In the genomic region with DNA sequence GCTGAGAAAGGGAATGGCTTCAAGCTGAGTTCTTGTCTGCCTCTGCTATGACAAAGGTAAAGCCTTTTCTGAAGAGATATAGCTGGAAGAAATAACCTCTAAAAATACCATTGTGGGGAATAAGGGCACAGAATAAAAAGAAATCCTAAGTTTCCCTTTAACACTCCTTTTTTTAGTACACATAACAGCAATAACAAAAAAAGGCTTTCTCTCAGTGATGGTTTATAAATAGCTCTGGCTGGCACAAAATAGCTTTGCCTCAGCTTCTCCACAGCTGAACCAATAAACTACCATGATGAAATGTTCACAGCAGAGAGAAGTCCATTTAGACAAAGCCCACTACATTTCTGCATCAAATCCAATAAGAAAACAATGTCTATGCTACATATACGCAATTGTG, we compare ENCODE assay signal across 20 mouse cellular contexts. TPM values are rescaled to one million over a fixed set of nuclear protein-coding genes. Genes with fewer than 3 reads are reported as not detected.
DNase-seq lines count a peak whose midpoint lies in the region; ATAC-seq and TF ChIP-seq lines count a peak whose summit lies in the region.
"Had no signal": no experiment of that assay in that cellular context is flagged by ENCODE, and none has a peak within 500 bp of the region (broad histone marks: within the 10 kb centered on the region; RNA-seq: fewer than 3 reads in every experiment).

No protein-coding gene starts in this region.

- ATAC-seq in midbrain, embryonic 11.5 days (ENCODE audit: low FRiP score) = no peak
- no peak for ATAC-seq in midbrain, postnatal 0 days (ENCODE audit: low FRiP score)
- ATAC-seq in forebrain, embryonic 15.5 days (replicated peaks) = no peak
- ATAC-seq in liver, postnatal 0 days = no peak
- ATAC-seq: forebrain, embryonic 13.5 days; forebrain, embryonic 16.5 days had no signal

- TF ChIP-seq EP300 in liver, postnatal 0 days (IDR thresholded peaks at IDR 0.05; ENCODE audit: low read depth) = no peak

- TF ChIP-seq CTCF in midbrain, postnatal 0 days (IDR thresholded peaks at IDR 0.05) = no peak
- no peak for TF ChIP-seq CTCF in olfactory bulb, adult 2 months (IDR thresholded peaks at IDR 0.05; ENCODE audit: insufficient read depth, low read depth, low read length)
- TF ChIP-seq CTCF in liver, postnatal 0 days (IDR thresholded peaks at IDR 0.05; ENCODE audit: low read depth) = no peak

- no peak overlapping the region for H3K4me3 ChIP-seq in midbrain, embryonic 11.5 days (ENCODE audit: low read depth, low read length)
- H3K4me3 ChIP-seq in midbrain, postnatal 0 days (ENCODE audit: low read depth, low read length) = no peak overlapping the region
- H3K4me3 ChIP-seq in olfactory bulb, adult 2 months (ENCODE audit: insufficient read depth, low read depth, low read length) = no peak overlapping the region
- no peak overlapping the region for H3K4me3 ChIP-seq in forebrain, embryonic 15.5 days
- no peak overlapping the region for H3K4me3 ChIP-seq in liver, postnatal 0 days (ENCODE audit: low read depth, low read length)
- H3K4me3 ChIP-seq: embryonic facial prominence, embryonic 10.5 days; embryonic facial prominence, embryonic 12.5 days; forebrain, embryonic 13.5 days had no signal

- no peak overlapping the region for H3K9ac ChIP-seq in midbrain, embryonic 11.5 days (ENCODE audit: low read length)
- H3K9ac ChIP-seq in midbrain, postnatal 0 days (replicated peaks; ENCODE audit: low read length, poor library complexity, severe bottlenecking) = no peak overlapping the region
- no peak overlapping the region for H3K9ac ChIP-seq in forebrain, embryonic 15.5 days (replicated peaks)
- no peak overlapping the region for H3K9ac ChIP-seq in liver, postnatal 0 days (replicated peaks)
- H3K9ac ChIP-seq: embryonic facial prominence, embryonic 12.5 days; forebrain, embryonic 13.5 days had no signal

- peak; percentile 66 for DNase-seq in midbrain, embryonic 11.5 days (ENCODE audit: low spot score, missing footprints)
- DNase-seq in midbrain, postnatal 0 days (ENCODE audit: low spot score) = no peak
- DNase-seq in brain, adult 2 months (ENCODE audit: low read depth, low spot score) = peak; percentile 60
- DNase-seq in urinary bladder, postnatal 14 days (ENCODE audit: low spot score) = no peak
- DNase-seq in liver, postnatal 0 days = no peak
- DNase-seq: adrenal gland, adult 8-10 months; adrenal gland, postnatal 14 days; adrenal gland, postnatal 36 days; cerebellum, adult 11 months; cerebellum, adult 18-20 months; cerebellum, adult 8-10 months; cerebellum, adult 9-11 months; cerebellum, postnatal 14 days; cerebellum, postnatal 36 days had no signal

- no peak overlapping the region for H3K27ac ChIP-seq in midbrain, embryonic 11.5 days (ENCODE audit: low read depth, low read length)
- H3K27ac ChIP-seq in midbrain, postnatal 0 days (ENCODE audit: low read depth, low read length) = no peak overlapping the region
- peak overlapping the region; percentile 8; the same call in 1 of the 2 replicates for H3K27ac ChIP-seq in olfactory bulb, adult 2 months (ENCODE audit: insufficient read depth, low read depth, low read length)
- no peak overlapping the region for H3K27ac ChIP-seq in forebrain, embryonic 15.5 days (replicated peaks)
- H3K27ac ChIP-seq in liver, postnatal 0 days (ENCODE audit: low read depth) = no peak overlapping the region
- H3K27ac ChIP-seq: embryonic facial prominence, embryonic 10.5 days; embryonic facial prominence, embryonic 12.5 days; forebrain, embryonic 13.5 days had no signal

- H3K4me2 ChIP-seq in midbrain, embryonic 11.5 days = no peak overlapping the region
- no peak overlapping the region for H3K4me2 ChIP-seq in midbrain, postnatal 0 days (ENCODE audit: low read depth, low read length, poor library complexity, severe bottlenecking)
- H3K4me2 ChIP-seq in forebrain, embryonic 15.5 days (replicated peaks) = no peak overlapping the region
- H3K4me2 ChIP-seq in liver, postnatal 0 days (ENCODE audit: low read depth, low read length) = no peak overlapping the region
- H3K4me2 ChIP-seq: embryonic facial prominence, embryonic 12.5 days; forebrain, embryonic 13.5 days had no signal

- TF ChIP-seq POLR2A in olfactory bulb, adult 2 months (IDR thresholded peaks at IDR 0.05; ENCODE audit: insufficient read depth, low read depth, low read length) = no peak

- H3K36me3 ChIP-seq in midbrain, embryonic 11.5 days (ENCODE audit: control insufficient read depth, insufficient read depth, low read length) = peaks cover 2% of the 10 kb centered on the region; the same call in 1 of the 2 replicates
- H3K36me3 ChIP-seq in midbrain, postnatal 0 days (ENCODE audit: insufficient read depth, low read length) = peaks cover 3% of the 10 kb centered on the region; the same call in 1 of the 2 replicates
- H3K36me3 ChIP-seq in forebrain, embryonic 15.5 days = peaks cover 21% of the 10 kb centered on the region
- peaks cover 30% of the 10 kb centered on the region for H3K36me3 ChIP-seq in liver, postnatal 0 days (replicated peaks; ENCODE audit: insufficient read depth, low read length)

- 90% methylated on average over 1 of the region's 1 CpGs for WGBS in midbrain, embryonic 11.5 days
- 94% methylated on average over 1 of the region's 1 CpGs for WGBS in midbrain, postnatal 0 days
- WGBS in olfactory bulb, adult 2 months = 50% methylated on average over 1 of the region's 1 CpGs
- WGBS in forebrain, embryonic 15.5 days = 96% methylated on average over 1 of the region's 1 CpGs
- WGBS in liver, postnatal 0 days (ENCODE audit: insufficient replicate concordance) = 90% methylated on average over 1 of the region's 1 CpGs

- H3K27me3 ChIP-seq in midbrain, embryonic 11.5 days (ENCODE audit: control insufficient read depth, insufficient read depth, low read length) = no peaks in the 10 kb centered on the region
- no peaks in the 10 kb centered on the region for H3K27me3 ChIP-seq in midbrain, postnatal 0 days (ENCODE audit: insufficient read depth, low read length)
- H3K27me3 ChIP-seq in forebrain, embryonic 15.5 days = no peaks in the 10 kb centered on the region
- H3K27me3 ChIP-seq in liver, postnatal 0 days (ENCODE audit: insufficient read depth, low read length) = no peaks in the 10 kb centered on the region
- H3K27me3 ChIP-seq: embryonic facial prominence, embryonic 12.5 days; forebrain, embryonic 13.5 days had no signal

- H3K9me3 ChIP-seq in midbrain, embryonic 11.5 days (ENCODE audit: control insufficient read depth, low read length) = no peaks in the 10 kb centered on the region
- no peaks in the 10 kb centered on the region for H3K9me3 ChIP-seq in midbrain, postnatal 0 days (ENCODE audit: low read length)
- no peaks in the 10 kb centered on the region for H3K9me3 ChIP-seq in forebrain, embryonic 15.5 days
- H3K9me3 ChIP-seq in liver, postnatal 0 days (ENCODE audit: low read length) = no peaks in the 10 kb centered on the region
- H3K9me3 ChIP-seq: embryonic facial prominence, embryonic 10.5 days; embryonic facial prominence, embryonic 12.5 days; forebrain, embryonic 13.5 days had no signal

- no peaks in the 10 kb centered on the region for H3K4me1 ChIP-seq in midbrain, embryonic 11.5 days (ENCODE audit: control insufficient read depth, insufficient read depth, low read length)
- no peaks in the 10 kb centered on the region for H3K4me1 ChIP-seq in midbrain, postnatal 0 days (ENCODE audit: insufficient read depth, low read length)
- H3K4me1 ChIP-seq in olfactory bulb, adult 2 months (ENCODE audit: control insufficient read depth, insufficient read depth, low read length) = no peaks in the 10 kb centered on the region
- no peaks in the 10 kb centered on the region for H3K4me1 ChIP-seq in forebrain, embryonic 15.5 days
- H3K4me1 ChIP-seq in liver, postnatal 0 days (ENCODE audit: insufficient read depth) = no peaks in the 10 kb centered on the region
- H3K4me1 ChIP-seq: embryonic facial prominence, embryonic 10.5 days; embryonic facial prominence, embryonic 12.5 days; forebrain, embryonic 13.5 days had no signal

RNA-seq across cellular contexts. Expression of a gene that starts 17.4 kb away (rescaled TPM):
- 8.0 and 8.7 TPM in 2 replicates for polyA plus RNA-seq in midbrain, embryonic 11.5 days (2014; fragmentation: Nextera tagmentation; extraction: Ambion mirVana)
- total RNA-seq in midbrain, postnatal 0 days (2014; rRNA removed) = 7.7 and 11.2 TPM in 2 replicates
- 4.7 and 4.8 TPM in 2 replicates for polyA plus RNA-seq in midbrain, postnatal 0 days (2015; fragmentation: Nextera tagmentation; extraction: Ambion mirVana)
- not detected in 2 replicates for polyA plus RNA-seq in olfactory bulb, adult 2 months (2012; ENCODE audit: insufficient read depth, insufficient read length, low replicate concordance, missing spikeins)
- polyA plus RNA-seq in forebrain, embryonic 15.5 days (2015; fragmentation: Nextera tagmentation; extraction: Ambion mirVana) = 8.0 and 8.2 TPM in 2 replicates
- 10.8 and 12.0 TPM in 2 replicates for polyA plus RNA-seq in liver, postnatal 0 days (2015; fragmentation: Nextera tagmentation; extraction: Ambion mirVana)

Comparison
In these comparisons a context has a peak if more than half of its experiments do, and no peak if none do; other contexts are left out.
1. DNase-seq: peak in midbrain, embryonic 11.5 days (single experiment) and brain, adult 2 months (single experiment); none in midbrain, postnatal 0 days (single experiment), urinary bladder, postnatal 14 days (single experiment) and liver, postnatal 0 days (single experiment).